Mouse (Mus musculus): Measurements from ENCODE around the gene Rhbdf1.

The Rhbdf1 gene

DNA sequence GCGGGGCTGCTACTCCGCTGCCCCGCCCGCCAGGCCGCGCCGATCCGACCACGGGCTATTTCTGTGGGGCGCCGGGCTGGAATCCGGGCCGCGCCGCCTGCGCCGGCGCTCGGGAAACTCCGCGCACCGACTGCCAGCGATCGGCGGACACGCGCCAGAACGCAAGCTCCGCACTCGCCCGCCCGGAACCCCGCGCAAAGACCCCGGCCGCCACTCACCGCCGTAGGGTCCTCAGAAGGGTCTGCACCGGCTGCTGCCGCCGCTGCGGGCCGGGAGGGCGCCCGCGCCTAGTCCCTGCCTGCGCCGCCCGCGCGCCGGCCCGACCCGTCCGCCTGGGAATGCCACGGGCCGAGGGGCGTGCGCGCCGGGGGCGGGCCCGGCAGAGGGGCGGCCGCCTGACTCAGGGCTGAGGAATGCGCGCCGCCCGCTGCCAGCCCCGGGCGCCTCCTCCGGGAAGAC is at the start of gene Rhbdf1:
Gene Rhbdf1, minus strand, starts transcription at position 350 of the 459 bp plus-strand sequence.
- DNase-seq = no peak

DNA sequence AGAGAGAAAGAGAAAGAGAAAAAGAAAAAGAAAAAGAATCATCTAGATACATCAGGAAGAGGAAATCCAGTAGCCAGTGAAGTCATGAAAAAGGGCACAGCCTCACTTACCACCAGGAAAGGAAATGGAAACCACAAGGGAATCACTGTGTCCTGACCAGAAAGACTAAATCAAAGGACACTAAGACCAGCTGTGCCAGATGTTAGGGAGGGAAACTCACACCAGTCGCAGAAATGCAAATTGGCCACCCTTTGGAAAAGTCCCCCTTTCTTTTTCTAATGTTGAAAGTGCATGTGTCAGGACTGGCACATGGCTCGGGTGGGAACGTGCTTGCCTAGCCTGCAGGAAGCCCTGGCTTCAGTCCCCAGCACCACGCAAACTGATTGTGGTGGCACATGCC is 49.1 kb upstream of the Rhbdf1 start:
- DNase-seq = no peak

DNA sequence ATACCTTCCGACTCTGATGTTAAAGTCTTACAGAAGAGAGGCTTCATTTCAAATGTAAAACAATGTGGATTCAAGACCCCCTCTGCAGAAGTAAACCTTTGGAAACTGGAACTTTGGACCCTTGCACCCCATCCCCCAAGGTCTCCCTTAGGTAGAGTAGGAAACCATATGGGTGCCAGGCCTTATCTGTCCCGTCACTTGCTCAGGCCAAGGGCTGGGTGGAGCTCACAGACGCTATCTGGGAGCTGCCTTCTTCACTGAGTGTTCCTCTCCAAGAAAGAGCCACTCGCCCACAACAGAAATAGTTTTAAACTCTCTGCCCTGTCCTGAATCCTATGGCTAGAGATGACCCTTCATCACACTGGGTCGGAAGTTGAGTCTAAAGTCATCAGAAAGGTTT is 46.9 kb upstream of the Rhbdf1 start:
- DNase-seq = no peak

DNA sequence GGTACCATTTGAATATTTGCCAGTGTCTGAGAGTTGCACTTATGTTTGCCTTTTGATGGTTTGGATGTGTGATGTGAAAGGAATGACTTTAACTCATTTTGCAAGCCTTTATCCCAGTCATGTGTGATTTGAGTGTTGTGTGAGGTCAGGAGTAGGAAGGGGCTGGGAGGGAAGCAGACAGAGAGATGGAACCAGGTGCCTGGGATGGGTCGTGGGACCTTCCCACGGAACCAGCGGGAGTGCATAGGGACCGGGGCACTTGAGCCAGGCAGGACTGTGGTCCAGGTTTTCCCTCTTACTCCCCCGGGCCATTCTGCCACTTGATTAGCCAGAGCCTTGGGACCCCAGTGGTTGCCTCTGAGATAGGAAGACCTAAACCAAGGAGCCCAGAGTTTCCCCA is 45.9 kb upstream of the Rhbdf1 start:
- no peak for DNase-seq

DNA sequence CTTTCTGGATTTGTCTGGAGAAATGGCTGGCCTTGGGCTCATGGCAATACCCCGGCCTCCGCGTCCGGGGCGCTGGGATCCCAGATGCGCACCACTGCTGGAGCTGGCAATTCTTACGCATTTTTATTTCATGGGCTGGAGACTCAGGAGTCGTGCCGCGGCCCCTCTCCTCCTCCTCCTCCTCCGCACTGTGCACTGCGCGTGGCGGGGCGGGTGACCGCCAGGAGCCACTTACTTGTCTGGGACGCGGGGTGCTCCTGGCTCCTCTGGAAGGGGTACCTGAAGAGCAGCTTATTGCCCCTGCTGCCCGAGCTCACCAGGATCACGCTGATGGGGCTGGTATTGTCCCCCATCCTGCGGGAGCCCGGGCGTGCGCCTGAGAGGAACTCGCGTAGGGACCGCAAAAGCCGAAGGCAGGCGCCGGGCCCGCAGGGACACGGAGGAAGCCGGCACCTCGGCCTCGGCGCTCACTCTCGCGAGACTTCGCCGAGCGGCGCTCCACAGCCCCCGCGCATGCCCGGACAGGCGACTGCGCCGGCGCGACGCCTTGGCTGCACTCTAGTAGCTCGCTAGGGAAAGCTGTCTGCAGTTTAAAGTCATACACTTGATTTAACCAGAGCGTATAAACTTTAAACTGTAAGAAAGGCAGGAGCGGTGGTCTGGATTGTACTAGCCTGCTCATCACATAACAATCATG is 45.2 kb upstream of the Rhbdf1 start, which contains the start of gene Nprl3:
Gene Nprl3, minus strand, starts transcription at position 520 of the 697 bp plus-strand sequence.
- peak; percentile 97 for DNase-seq

DNA sequence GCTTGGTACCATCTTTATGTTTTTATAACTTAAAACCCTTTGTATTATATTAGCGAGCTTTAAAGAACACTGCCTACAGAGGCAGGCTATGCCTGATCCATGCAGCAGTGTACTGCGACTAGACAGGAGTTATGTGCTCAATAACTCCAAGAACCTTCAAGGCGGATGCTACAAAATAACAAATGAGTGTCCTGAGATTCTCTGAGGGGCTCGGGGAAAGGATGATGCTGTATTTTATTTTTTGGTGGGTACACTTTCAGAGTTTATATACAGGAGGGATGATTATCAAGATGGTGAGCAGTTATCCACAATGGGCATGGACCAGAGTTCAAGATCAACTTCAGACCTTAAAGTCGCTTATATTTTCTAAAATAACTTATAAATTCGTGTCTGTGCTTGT is 44.7 kb upstream of the Rhbdf1 start:
- no peak for DNase-seq

DNA sequence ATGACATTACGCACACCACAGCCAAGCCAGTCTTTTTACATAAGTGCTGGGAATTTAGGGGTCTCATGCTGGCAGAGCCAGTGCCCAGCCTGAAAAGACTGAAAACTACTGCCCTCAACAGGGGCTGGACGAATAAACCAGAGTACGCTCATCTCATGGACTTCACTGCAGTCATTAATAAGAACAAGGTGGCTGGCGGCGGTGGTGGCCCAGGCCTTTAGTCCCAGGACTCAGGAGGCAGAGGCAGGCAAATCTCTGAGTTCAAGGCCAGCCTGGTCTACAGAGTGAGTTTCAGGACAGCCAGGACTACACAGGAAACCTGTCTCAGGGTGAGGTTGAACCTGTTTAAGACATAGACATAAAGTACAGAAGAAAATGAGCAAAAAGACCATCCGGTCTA is 44.1 kb upstream of the Rhbdf1 start:
- no peak for DNase-seq

DNA sequence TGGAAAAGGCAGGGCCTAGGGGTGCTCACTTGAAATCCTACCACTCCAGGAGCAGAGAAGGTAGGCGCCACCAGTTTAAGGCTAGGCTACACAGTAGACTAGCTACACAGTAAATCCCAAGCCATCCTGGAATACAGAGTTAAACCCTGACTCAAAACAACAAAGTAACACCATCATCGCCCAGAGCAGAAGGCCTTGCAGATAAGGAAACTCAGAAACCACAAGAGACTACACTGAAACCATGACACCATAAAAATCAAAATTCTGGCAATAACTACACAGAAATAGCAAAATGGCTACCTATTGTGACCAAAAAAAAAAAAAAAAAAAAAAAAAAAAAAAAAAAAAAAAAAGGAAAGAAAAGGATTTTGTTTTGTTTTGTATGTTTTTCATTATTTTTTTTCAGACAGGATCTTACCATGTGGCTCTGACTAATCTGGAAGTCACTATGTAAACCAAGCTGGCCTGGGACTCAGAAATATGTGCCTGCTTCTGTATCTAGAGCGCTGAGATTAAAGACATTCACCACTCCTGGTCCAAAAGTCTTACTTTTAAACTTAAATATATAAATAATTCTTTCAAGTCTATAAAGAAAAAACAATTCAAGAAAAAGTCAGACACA is 43.1 kb upstream of the Rhbdf1 start:
- no peak for DNase-seq

DNA sequence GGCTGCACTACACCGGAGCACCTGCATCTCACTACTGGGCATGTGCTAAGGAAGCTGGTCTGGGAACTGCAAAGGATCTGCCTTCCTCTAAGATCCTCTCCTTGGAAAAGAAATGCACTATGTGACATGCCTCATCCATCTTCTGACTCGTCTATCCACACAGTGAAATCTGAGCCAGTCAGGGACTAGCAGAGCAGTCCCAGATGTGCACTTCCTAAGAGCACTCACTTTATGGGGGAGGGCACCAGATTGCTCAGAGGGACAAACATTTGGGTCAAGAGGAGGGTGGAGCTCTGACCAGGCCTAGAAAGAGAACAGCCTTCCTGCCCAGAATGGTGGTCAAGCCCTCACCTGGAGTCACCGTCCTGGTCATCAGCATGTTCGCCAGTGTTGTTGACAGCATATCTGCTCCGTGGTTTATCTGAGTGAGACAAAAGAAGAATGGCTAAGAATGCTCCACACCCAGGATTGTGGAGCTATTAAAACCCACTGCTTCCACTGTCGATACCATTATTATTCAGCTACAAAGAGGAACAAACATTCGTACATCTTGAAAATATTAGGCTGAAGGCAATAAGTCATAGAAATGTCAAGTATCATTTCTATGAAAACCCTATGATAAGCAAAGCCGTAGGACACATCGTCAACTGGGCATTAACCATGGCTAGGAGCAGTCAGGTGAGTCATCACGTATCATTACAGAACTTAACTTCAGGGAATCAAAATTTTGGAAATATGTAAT is 40.7 kb upstream of the Rhbdf1 start:
- DNase-seq = no peak

DNA sequence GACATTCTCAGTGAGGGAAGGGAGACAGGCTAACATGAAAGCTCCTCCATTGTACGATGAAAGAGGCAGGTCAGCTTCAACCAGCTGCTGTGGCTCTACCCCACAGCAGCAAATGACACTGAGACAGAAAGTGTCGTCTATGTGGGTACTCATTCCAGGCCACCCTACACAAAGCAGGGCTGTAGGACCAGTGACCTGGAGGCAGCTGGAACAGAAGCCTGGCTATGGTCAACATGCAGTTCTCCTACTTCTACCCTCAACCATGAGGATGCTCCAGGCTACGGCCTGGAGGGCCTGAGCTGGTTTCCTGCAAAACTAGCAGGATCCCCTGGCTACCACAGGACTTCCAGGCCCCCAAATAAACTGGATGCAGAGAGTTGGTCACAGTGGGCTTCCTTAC is 34.5 kb upstream of the Rhbdf1 start:
- no peak for DNase-seq

DNA sequence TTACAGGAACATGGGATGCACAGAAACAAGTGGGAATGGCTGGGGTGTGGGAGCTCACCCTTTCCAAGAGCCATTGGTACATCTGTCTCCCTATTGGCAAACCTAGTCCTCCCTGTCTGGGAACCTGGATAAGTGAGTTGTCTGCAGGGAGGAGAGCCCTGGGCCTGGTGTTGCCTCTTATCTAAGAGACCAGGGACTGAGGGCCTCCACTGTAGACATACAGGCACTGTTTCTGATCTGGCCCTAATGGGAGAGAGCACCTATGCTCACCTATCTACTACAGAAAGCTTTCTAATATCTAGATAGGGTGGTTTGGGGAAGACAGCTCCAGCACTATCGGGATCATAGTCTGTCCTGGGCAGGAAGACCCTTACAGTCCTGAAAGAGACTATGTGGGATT is 34.0 kb upstream of the Rhbdf1 start:
- DNase-seq = no peak

DNA sequence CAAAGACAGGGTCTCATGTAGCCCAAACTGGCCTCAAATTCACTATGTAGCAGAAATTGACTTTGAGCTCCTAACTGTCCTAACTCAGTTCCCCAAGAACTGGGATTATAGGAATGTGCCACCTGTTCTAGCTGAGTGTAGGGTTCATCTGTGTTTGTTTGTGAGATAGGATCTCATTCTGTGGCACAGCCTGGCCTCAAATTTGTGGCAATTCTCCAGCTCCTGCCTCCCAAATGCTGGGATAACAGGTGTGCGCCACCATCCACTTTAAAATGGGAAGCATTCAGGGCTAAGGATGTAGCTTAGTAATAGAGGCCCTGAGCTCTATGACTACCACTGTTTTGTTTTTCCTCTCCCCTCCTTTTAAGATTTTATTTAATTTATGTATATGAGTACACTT is 31.0 kb upstream of the Rhbdf1 start:
- DNase-seq = no peak

DNA sequence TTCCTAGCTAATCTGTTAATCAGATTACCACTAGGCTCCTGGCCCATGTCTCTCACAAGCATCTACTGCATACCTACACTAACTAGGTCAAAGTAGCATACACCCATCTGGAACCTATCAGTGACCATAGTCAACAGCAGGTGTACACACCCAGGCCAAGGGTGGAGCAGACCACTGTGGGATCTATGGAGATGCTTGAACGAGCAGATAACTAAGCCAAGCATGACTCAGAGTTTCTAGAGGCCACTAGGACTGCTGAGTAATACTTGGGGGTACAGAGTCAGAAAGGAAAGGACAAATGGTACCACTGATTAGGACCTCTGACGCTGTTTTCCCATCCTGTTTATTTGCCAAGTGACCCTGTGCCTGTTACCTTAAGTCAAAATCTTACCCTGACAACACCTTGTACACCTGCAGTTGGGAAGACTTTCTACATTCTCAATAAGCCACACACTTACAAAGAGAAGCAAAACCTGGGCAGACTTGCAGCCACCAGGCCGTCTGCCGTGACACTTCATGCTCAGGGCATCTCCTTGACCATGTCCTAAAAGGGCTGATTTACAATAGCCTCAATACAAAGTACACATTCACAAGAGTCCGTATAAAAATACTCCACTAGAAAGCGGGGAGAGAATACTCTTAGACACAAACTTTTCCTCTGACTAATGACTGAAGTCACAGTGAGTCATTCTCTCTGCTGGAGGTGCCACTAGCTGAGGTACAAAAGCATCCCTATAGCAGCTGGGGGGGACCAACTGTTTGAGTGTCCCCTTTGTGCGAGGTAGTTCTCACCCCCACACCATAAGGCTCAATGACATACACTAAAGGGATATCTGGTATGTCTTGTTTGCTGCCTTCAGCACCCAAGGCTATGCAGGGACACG is 29.0 kb upstream of the Rhbdf1 start:
- no peak for DNase-seq

DNA sequence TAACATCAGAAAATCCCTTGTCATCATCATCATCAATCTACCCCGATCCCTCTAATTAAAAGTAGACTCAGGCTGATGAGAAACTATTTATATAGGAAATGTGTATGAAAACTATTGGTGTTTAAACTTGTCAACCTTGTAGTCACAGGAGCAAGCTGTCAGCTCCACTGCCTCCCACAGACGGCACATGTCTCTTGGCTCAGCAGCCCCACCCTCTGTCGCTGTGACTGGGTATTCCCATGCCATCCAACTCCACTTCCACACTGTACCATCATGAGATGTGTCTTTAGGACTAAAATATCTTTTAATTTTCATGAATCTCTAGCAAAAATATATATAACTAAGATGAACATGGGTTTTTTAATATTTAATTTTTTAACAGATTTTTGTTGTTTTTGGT is 26.2 kb upstream of the Rhbdf1 start:
- DNase-seq = no peak

DNA sequence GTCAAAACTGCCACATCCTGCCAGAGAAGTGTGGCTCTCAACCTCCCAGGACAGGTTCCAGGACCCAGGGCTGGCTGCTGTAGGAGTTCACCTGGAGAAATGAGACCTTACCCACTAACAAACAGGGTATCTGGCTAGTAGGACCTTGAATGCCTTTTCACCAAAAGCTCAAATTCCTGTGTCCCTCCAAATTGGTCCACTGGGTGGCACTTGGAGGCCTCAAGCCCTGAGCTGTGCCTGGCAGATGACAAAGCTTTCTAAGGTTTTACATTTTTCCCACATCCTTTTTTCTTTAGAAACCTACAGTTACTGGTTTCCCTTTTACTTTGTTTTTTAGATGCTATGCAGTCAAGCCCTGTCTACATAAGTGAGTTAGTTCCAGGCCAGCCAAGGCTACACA is 25.0 kb upstream of the Rhbdf1 start:
- no peak for DNase-seq

DNA sequence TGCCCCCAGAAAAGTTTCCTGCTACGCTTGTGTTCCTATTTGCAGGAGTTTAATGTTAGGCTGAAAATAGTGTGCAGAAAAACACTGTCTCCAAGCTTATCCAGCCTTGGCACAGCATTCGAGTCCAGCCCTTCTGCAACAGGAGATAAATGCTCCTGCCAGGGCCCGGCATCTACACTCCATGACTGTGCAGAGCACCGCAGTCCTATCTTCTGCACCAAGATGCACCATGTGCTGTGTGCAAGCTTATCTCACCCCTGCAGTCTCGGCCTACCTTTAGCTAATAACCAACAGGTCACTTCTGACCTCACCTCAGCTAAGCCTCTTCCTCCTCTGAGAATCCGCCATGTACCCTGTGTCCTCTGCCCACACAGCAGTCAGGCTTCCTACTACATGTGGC is 23.5 kb upstream of the Rhbdf1 start:
- no peak for DNase-seq

DNA sequence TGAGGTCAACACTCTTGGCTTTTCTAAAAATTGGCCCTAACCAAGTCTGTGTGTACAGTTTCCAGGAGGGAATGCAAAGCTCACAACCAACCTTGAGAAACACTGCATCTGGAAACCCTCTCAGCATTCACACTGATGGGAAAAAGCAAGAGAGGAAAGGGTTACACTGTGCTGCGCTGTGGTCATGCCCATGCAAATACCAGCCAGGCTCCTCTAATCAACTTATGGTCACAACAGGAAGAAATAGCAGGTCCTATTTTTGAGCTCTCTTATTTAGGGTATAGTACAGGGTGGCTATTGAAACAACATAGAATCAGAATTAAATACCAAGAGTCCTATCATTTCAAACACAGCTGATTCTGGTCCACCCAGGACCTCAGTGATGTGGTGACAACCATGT is 22.5 kb upstream of the Rhbdf1 start:
- DNase-seq = no peak

DNA sequence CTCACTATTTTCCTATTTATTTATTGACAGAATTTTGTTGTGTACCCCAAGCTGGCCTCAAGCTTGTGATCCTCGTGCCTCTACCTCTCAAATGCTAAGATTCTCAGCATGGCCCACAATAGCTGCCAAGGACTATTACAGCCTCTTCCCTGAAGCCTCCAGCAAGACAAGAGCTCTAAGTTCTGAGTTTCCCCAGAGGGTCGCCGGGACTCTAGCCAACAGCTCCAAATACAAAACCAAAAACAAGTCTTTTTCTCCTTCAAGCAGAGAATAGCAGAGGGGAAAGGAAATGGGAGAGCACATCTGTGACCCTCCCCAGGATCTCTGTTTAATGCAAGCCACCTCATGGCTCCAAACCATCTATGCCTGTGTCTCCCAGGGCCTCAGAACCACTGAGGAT is 22.0 kb upstream of the Rhbdf1 start:
- no peak for DNase-seq

DNA sequence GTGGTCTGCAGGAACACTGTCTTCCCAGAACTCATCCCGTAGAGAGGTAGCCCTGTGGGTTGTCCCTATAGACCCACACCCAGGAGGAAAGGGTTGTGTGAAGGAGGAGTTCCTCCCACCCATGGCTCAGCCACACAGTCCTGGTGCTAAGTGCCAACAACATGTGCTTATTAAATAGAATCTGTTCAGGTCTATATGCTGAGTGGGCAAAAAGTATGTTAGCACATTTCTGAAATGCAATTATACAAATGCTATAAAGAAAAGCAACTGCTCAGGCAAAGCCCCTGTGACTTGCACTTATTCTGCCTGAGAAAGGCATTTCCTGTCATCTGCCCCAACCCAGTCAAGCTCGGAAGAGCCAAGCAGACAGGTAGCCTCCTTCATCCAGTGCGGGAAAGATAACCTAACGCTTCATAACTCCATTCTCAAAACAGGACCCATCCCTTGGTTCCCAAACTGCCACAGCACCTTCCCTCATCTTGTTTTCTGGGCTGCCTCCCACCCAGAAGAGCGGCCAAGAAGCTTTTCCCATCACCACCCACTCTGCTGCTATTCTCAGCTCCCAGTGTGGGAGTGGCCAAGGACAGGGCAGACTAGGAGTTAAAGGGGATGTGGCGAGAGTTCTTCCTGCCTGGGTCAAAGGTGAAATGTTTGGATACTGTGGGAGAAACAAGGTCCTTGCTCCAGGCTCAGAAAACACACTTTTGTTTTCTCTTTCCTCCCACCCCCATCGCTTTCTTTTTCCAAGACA is 21.3 kb upstream of the Rhbdf1 start:
- DNase-seq = no peak

DNA sequence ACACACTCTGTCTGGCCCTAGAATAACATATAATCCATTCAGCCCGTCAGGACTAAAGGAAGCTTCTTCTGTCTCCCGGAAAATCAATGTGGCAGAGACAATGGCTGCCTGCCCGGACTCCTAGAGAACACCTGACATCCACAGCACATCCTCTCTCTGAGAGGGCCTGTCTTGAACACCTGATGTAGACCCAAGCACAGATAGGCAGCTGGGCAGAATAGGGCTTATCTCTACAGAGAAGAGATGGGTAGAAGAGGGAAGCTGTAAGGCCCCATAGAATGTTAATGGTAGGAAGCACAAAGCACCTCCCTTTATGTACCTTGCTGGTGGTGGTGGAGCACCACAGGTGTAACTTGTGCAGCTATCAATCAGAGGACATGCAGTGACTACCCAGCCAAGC is 20.1 kb upstream of the Rhbdf1 start:
- no peak for DNase-seq

DNA sequence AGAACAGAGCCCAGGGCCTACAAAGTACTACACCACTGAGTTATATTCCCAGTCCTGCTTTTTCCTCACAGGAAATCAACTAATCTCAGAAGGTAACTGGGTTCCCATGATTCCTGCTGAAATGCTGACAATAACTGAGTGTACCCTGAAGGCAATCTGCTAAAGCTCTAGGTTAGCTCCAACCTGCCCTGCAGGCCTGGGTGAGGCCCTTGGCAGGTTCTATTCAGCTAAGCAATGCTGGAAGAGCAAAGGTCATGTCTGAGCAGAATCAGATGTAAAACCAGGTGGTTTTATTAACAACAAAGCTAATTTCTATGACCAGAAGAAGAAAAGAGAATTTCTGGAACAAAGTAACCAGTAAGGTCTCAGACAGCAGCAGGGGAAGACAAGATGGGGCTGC is 19.3 kb upstream of the Rhbdf1 start:
- DNase-seq = no peak

DNA sequence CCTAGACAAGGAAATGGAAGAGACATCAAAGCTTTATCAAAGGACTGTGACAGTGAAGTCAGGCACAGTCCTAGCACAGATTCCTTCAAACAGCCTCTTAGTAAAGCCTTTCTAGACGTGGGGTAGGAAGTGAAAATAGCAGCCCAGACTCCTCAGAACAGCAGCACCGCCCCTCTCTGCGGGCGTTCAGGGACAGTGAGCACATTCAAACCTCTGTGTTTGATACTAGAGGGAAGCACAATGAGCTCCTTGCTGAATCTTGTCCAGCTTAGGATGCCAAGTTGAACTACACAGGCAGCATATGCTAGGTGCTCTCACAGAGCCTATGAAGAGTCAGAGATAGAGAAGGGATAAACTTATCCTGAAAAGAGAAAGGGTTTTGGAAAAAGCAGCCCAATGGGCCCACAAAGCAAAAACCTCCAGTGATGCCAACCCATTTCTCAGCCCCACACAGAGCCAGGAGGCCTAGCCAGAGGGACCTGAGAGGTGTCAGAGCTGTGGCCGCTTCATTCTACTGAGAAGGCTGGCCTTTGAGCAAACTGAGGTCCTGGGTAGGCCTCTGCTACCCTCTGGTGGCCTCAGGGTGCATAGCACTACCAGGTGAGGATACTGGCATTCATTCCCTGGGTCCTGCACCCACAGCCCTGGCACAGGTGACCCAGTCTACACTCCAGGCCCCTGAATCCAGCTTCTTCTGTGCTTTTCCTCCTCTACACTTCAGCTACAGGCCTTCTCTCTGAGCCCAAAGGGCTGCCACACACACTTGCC is 16.2 kb upstream of the Rhbdf1 start:
- peak; percentile 69 for DNase-seq
